Mouse (Mus musculus): Measurements from ENCODE around the gene Apobr.

The Apobr gene

GRCm38 (mm10) chr7:126584506-126584977 is at the start of gene Apobr:
Apobr (plus strand) TSS chr7:126584942.
- DNase-seq = peak; percentile 35

- no peak for DNase-seq
Measured at GRCm38 (mm10) chr7:126535766-126536165, 49.0 kb upstream of the Apobr start.

GRCm38 (mm10) chr7:126536466-126536865 is 48.3 kb upstream of the Apobr start:
- no peak for DNase-seq

- peak; percentile 59 for DNase-seq
Measured at GRCm38 (mm10) chr7:126537820-126538585, 46.7 kb upstream of the Apobr start.

GRCm38 (mm10) chr7:126541661-126542060 is 43.1 kb upstream of the Apobr start:
- no peak for DNase-seq

- DNase-seq = no peak
Measured at GRCm38 (mm10) chr7:126545631-126546030, 39.1 kb upstream of the Apobr start.

GRCm38 (mm10) chr7:126554796-126555195 is 29.9 kb upstream of the Apobr start:
- DNase-seq = no peak

GRCm38 (mm10) chr7:126556635-126557034 is 28.1 kb upstream of the Apobr start:
- DNase-seq = no peak

- DNase-seq = no peak
Measured at GRCm38 (mm10) chr7:126565693-126566092, 19.0 kb upstream of the Apobr start.

- peak; percentile 89 for DNase-seq
Measured at GRCm38 (mm10) chr7:126566094-126566765, 18.5 kb upstream of the Apobr start, which contains the start of gene Eif3c. Eif3c (minus strand) TSS chr7:126566411.

- DNase-seq = no peak
Measured at GRCm38 (mm10) chr7:126576946-126577345, 7.8 kb upstream of the Apobr start.

- DNase-seq = no peak
Measured at GRCm38 (mm10) chr7:126579172-126579571, 5.6 kb upstream of the Apobr start.

GRCm38 (mm10) chr7:126581661-126582060 is 3.1 kb upstream of the Apobr start:
- no peak for DNase-seq

GRCm38 (mm10) chr7:126582759-126583158 is 2.0 kb upstream of the Apobr start:
- peak; percentile 39 for DNase-seq

- peak; percentile 92 for DNase-seq
Measured at GRCm38 (mm10) chr7:126583251-126583709, 1.5 kb upstream of the Apobr start.

- DNase-seq = no peak
Measured at GRCm38 (mm10) chr7:126583761-126584160, 981 bp upstream of the Apobr start.

- DNase-seq = no peak
Measured at GRCm38 (mm10) chr7:126585717-126586116, 975 bp downstream of the Apobr start, which contains the start of gene Cln3. Cln3 (minus strand) TSS chr7:126585817.

GRCm38 (mm10) chr7:126586839-126587238 is 2.1 kb downstream of the Apobr start:
- no peak for DNase-seq

GRCm38 (mm10) chr7:126587779-126588178 is 3.0 kb downstream of the Apobr start:
- DNase-seq = peak; percentile 37

- DNase-seq = no peak
Measured at GRCm38 (mm10) chr7:126594862-126595561, 10.3 kb downstream of the Apobr start, which contains the start of gene Il27. Il27 (minus strand) TSS chr7:126594941.

GRCm38 (mm10) chr7:126595890-126596289 is 11.1 kb downstream of the Apobr start:
- DNase-seq = no peak

GRCm38 (mm10) chr7:126596414-126596813 is 11.7 kb downstream of the Apobr start:
- DNase-seq = no peak

- no peak for DNase-seq
Measured at GRCm38 (mm10) chr7:126598919-126599318, 14.2 kb downstream of the Apobr start.

Measured in layer of hippocampus, adult 9-11 months (tissue).